Mouse (Mus musculus): ENCODE measurements around the gene Frmpd1. TPM values are rescaled to one million over a fixed set of nuclear protein-coding genes. Genes with fewer than 3 reads are reported as not detected.
A peak's percentile ranks its signal among the peaks of the same experiment; 100 is the strongest.

Frmpd1 gene
- under 1 TPM; 0.27 to 0.72 (median 0.51) TPM for total RNA-seq (2022)

GRCm38 (mm10) chr4:45184521-45185330 is at the start of gene Frmpd1:
Frmpd1 (plus strand) TSS chr4:45184875.
- peak; percentile 10 for DNase-seq (ENCODE audit: low spot score)

GRCm38 (mm10) chr4:45137636-45138035 is 47.0 kb upstream of the Frmpd1 start:
- DNase-seq (ENCODE audit: low spot score): no peak

- DNase-seq (ENCODE audit: low spot score): peak; percentile 10
These were observed 42.8 kb upstream of the Frmpd1 start for GRCm38 (mm10) chr4:45141835-45142234.

GRCm38 (mm10) chr4:45142411-45142810 is 42.3 kb upstream of the Frmpd1 start:
- no peak for DNase-seq (ENCODE audit: low spot score)

GRCm38 (mm10) chr4:45143005-45143404 is 41.7 kb upstream of the Frmpd1 start:
- no peak for DNase-seq (ENCODE audit: low spot score)

GRCm38 (mm10) chr4:45156433-45156832 is 28.2 kb upstream of the Frmpd1 start:
- DNase-seq (ENCODE audit: low spot score): no peak

- DNase-seq (ENCODE audit: low spot score): no peak
These were observed 26.1 kb upstream of the Frmpd1 start for GRCm38 (mm10) chr4:45158608-45159007.

GRCm38 (mm10) chr4:45160773-45161172 is 23.9 kb upstream of the Frmpd1 start:
- no peak for DNase-seq (ENCODE audit: low spot score)

GRCm38 (mm10) chr4:45163711-45164110 is 21.0 kb upstream of the Frmpd1 start:
- no peak for DNase-seq (ENCODE audit: low spot score)

- no peak for DNase-seq (ENCODE audit: low spot score)
These were observed 19.2 kb upstream of the Frmpd1 start for GRCm38 (mm10) chr4:45165477-45165876.

- no peak for DNase-seq (ENCODE audit: low spot score)
These were observed 18.7 kb upstream of the Frmpd1 start for GRCm38 (mm10) chr4:45165955-45166354.

GRCm38 (mm10) chr4:45171340-45171739 is 13.3 kb upstream of the Frmpd1 start:
- no peak for DNase-seq (ENCODE audit: low spot score)

GRCm38 (mm10) chr4:45183818-45184520 is 706 bp upstream of the Frmpd1 start:
- DNase-seq (ENCODE audit: low spot score): no peak

GRCm38 (mm10) chr4:45185331-45185669 is 625 bp downstream of the Frmpd1 start:
- no peak for DNase-seq (ENCODE audit: low spot score)

GRCm38 (mm10) chr4:45198296-45198695 is 13.6 kb downstream of the Frmpd1 start:
- no peak for DNase-seq (ENCODE audit: low spot score)

- no peak for DNase-seq (ENCODE audit: low spot score)
These were observed 18.6 kb downstream of the Frmpd1 start for GRCm38 (mm10) chr4:45203283-45203682.

- DNase-seq (ENCODE audit: low spot score): no peak
These were observed 22.8 kb downstream of the Frmpd1 start for GRCm38 (mm10) chr4:45207444-45207843.

- DNase-seq (ENCODE audit: low spot score): no peak
These were observed 24.2 kb downstream of the Frmpd1 start for GRCm38 (mm10) chr4:45208832-45209363.

GRCm38 (mm10) chr4:45212342-45213063 is 27.8 kb downstream of the Frmpd1 start:
- no peak for DNase-seq (ENCODE audit: low spot score)

GRCm38 (mm10) chr4:45219946-45220345 is 35.3 kb downstream of the Frmpd1 start:
- DNase-seq (ENCODE audit: low spot score): no peak

GRCm38 (mm10) chr4:45222395-45222794 is 37.7 kb downstream of the Frmpd1 start:
- no peak for DNase-seq (ENCODE audit: low spot score)

GRCm38 (mm10) chr4:45230263-45230662 is 45.6 kb downstream of the Frmpd1 start:
- DNase-seq (ENCODE audit: low spot score): no peak

All from heart, adult 8-10 months (tissue).